Mouse (Mus musculus) right cerebral cortex, postnatal 10 days (tissue): ENCODE results near the gene Ece1.

ENCODE experiments used
- DNase-seq, 2 experiments: peaks; one replicate each; pipeline ENCODE4 v3.0.0; 2021; ENCODE audit warnings: low spot score in 2 of 2

Gene Ece1

DNA sequence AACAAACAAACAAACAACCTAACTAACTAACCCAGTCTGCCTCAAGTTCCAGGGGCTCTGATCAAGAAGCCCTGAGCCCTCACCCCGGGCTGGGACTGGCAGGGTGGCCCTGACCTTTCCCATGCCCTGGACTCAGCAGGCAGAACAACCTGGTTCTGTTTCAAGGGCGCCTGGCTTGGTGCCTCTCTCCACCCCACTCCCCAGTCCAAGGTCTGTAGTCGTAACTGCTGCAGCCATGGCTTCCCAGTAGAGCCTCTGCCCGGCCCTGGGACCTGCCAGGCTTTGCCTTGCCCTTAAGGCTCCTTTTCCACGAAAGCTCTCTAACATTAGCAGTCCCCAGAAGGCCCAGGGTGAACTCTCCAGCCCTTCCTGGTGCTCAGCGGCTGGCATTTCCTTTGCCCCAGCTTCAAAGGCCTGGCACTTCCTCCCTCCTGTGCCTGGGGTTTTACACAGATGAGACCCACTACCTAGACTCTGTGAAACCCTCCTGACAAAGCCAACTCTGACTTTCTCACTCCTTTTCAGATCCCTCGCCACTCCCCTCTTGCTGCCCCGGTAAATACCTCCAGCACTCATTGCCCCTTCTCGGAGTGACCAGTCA, 6.2 kb upstream of the Ece1 start:
- DNase-seq: no peak

GRCm38 (mm10) chr4:137857116-137857515, 4.9 kb upstream of the Ece1 start:
- DNase-seq: no peak

DNA sequence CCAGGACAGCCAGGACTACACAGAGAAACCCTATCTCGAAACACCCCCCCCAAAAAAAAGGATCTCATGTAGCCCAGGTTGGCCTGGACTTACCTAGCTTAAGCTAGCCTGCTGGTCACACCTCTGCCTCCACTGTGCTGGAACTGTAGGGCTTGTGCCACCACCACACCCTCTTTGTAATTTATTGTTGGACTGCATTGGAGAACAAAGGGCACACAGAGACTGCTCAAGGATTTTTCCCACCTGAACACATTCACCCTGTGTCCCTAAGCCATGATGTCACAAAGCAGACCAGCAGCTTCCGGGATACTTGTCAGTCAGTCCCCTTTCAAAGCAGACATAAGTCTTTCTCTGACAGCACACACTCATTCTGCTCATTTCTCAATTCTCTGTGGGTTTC, 3.7 kb upstream of the Ece1 start:
- no peak for DNase-seq

DNA sequence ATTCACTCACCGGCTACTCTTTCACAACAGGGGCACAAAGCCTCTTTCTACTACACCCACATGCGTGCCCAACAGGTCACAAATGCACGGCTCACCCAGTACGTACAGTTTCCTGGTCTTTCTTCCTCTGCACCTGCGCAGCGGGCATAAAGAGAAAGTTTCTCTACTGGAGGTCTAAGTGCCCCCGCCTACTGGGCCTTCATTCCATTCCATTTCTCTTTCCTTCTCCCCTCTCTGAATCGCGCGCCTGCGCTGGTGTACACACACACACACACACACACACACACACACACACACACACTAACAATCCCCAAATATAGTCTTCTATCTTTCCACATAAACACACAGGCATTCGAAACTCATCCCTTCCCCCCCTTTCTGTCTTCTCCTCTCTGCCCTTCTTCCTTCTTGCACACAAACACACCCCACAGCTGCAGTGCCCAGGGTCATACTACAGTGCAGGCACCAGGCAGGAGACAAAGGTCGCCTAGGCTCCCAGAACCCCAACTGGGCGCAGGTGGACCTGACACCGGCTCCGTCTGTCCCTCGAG, 501 bp upstream of the Ece1 start:
- DNase-seq: peak; percentile 58 to 64

DNA sequence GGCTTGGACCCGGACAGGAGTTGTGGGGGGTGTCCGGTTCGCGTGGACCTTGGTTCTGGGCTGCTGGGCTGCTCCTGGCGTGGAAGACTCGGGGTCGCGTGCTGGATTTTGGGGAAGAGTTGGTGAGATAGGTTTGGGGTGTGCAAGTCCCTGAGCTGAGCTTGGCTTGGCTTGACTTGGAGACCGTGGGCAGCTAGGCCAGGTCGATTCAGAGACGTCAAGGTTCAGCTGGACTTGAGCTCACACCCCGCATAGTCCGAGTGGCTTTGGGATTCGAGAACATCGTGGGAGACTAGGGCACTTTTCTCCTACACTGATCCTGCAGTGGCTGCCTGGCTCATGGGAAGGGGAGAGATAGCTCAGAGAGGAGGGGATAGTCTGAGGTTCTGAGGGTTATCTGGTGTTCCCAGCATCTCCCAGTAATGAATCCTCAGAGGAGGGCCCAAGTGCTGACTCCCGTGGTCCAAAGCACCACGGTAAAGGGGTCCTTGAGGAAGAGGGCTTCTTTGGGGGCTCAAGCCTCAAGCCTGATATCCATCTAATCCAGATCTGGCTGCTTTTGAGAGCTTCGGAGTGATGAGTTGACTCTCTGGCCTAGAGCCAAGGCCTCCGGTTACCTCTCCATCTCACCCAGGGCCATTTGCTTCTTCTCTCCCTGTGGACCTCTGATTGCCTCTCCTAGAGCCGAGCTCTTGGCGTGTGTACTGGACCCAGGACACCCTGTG, 641 bp downstream of the Ece1 start:
- DNase-seq: no peak

DNA sequence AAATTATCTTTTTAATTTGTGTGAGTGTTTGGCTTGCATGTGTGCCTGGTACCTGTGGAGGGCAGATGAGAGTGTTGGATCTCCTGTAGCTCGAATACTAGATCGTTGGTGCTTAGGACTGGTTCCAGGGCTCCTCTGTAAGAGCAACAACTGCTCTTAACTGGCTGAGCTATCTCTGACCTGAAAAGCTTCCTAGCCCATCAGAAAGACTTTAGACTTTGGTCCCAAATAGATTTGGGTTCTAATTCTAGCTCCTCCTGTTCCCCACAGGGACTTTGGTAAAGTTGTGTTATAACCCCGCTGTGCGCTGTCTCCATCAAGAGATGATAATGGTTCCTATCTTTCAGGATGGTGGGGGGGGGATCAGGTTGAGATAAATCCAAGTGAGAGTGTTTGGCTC, 2.0 kb downstream of the Ece1 start:
- DNase-seq: no peak

- DNase-seq: peak; percentile 58 to 67
Observed at GRCm38 (mm10) chr4:137864769-137865168, 2.7 kb downstream of the Ece1 start.

DNA sequence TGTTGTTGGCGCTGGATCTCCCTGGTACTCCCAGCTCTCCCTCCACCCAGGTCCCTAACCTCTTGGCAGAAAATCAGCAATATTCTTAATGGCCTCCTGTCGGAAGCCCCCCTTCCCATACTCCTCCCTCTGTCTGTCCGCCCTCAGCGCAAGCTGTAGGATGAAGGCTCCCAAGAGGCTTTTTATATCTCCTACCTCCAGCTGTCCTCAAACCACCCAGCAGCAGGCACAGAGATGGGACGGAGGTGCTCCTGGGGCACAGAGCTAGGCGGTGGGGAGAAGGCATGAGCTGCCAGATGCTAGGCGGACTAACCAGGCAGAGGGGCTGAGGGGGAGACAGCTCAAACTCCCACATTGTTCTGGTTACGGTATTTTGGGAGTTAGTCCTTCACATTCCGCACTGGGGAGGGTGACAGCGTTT, 3.2 kb downstream of the Ece1 start:
- DNase-seq: peak; percentile 57 to 72

- peak in 1 of 2 experiments; percentile 56 for DNase-seq
Observed at GRCm38 (mm10) chr4:137866206-137866863, 4.3 kb downstream of the Ece1 start.

GRCm38 (mm10) chr4:137867225-137867624, 5.2 kb downstream of the Ece1 start:
- no peak for DNase-seq

DNA sequence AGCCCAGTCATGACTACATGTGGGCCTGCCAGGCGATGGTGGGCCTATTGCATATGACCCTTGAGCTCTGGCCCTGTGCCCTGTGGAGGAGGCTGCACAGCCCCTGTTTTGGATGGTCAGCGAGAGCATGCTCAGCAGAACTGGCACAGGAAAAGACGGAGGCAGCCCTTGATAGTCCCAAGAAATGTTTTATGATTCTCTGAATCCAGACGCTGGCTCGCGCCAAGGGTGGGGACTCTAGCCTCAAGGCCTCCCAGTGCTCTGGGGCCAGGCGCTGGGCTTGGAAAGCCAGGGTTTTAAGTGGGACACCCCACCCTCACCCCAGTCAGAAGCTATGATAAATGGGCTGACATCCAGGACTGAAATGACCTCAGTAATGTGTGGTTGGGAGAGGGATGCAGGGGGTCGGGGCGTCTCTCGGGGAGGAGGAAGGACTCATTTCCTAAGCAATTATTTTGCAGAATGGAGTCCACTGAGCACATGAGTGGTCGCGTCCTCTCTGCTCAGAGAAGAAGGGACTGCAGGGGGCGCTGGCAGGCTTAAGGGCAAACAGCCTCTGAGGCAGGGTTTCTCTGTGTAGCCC, 5.7 kb downstream of the Ece1 start:
- no peak for DNase-seq

- peak in 1 of 2 experiments; percentile 62 for DNase-seq
Observed at GRCm38 (mm10) chr4:137869667-137870274, 7.7 kb downstream of the Ece1 start.

GRCm38 (mm10) chr4:137870979-137871378, 8.9 kb downstream of the Ece1 start:
- DNase-seq: no peak

DNA sequence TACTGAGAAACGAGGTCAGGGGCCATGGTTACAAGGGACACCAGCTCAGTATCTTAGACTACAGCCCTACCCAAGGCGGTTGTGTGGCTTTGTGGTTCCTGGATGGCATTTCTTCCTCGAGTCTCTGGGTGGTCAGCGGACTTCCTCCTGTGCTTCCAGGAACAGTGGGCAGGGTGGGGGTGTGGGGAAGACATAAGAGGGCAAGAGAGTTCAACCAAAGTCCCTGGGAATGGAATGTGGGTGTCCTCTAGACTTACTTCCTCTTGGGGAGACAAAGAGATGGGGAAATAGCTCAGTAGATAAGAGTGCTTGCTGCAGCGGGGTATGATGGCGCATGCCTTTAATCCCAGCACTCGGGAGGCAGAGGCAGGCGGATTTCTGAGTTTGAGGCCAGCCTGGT, 9.4 kb downstream of the Ece1 start:
- DNase-seq: no peak

- no peak for DNase-seq
Observed at GRCm38 (mm10) chr4:137874337-137874736, 12.3 kb downstream of the Ece1 start.

- no peak for DNase-seq
Observed at GRCm38 (mm10) chr4:137874826-137875225, 12.8 kb downstream of the Ece1 start.

- DNase-seq: no peak
Observed at GRCm38 (mm10) chr4:137875466-137876092, 13.5 kb downstream of the Ece1 start.

DNA sequence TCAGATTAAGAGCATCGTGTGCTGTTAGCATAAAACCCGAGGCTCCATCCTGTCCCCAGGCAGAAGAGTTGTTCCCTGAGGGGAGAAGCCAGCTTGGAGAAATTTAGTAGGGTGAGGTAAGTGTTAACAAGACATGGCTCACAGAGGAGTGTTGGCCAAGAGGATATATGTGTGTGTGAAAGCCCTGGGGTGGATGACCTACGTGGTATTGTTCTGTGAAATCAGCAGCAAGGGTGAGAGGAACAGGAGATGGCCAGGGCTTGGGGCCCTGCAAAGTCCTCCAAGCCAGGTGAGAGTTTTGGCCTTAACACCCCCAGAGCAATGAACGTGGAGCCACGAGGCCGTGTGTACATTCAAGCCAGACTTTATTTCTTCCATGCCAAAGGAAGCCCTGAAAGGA, 14.8 kb downstream of the Ece1 start:
- DNase-seq: no peak

DNA sequence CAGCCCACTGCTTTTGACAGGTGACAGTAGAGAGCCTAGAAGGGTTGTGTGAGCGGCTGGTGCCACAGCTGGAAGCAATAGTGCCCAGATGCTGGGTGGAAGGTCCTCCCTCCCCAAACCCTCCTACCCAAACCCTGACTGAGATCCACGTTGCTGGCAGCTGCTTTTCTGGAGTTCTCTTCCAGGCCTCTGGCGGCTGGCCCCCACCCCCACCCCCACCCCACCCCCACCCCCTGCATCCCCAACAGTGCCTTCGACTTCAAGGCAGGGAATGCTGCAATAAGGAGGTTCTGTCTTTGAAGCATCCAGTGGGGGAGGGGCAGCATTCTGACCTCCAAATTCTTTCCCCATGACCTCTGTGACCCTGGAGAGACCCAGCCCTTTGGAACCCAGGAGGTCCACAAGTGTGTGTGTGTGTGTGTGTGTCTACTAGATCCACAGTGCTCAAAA, 15.4 kb downstream of the Ece1 start:
- DNase-seq: no peak

- DNase-seq: no peak
Observed at GRCm38 (mm10) chr4:137879383-137880156, 17.5 kb downstream of the Ece1 start.

GRCm38 (mm10) chr4:137881445-137881844, 19.4 kb downstream of the Ece1 start:
- DNase-seq: no peak
